Mouse (Mus musculus) stomach, postnatal 0 days (tissue): ENCODE measurements around the gene Gm17949. TPM values are rescaled to one million over a fixed set of nuclear protein-coding genes. Genes with fewer than 3 reads are reported as not detected.

Source experiments
- ATAC-seq: fragments of 200-750 bp; cut with Nextera tagmentation; 2 replicates; pipeline ENCODE4 v1.8.0; 2017; ENCODE audit not compliant: low FRiP score, low TSS enrichment
- DNase-seq: peaks from one replicate; pipeline ENCODE4 v3.0.0-alpha.2; 2016; ENCODE audit warnings: low spot score
- H3K27ac ChIP-seq: fragments of 300-500 bp; sonication (generic); replicated peaks from 2 replicates; pipeline ENCODE4 v1.5.1; 2014; ENCODE audit warnings: mild to moderate bottlenecking, control low read depth
- H3K27me3 ChIP-seq: fragments of 300-500 bp; sonication (generic); 2 replicates; pipeline ENCODE4 v1.6.1; 2014; ENCODE audit warnings: low read length; ENCODE audit not compliant: control insufficient read depth, insufficient read depth
- H3K36me3 ChIP-seq: fragments of 300-500 bp; sonication (generic); 2 replicates; pipeline ENCODE4 v1.6.1; 2014; ENCODE audit warnings: low read length, mixed read lengths; ENCODE audit not compliant: control insufficient read depth, insufficient read depth
- H3K4me1 ChIP-seq: fragments of 300-500 bp; sonication (generic); replicated peaks from 2 replicates; pipeline ENCODE4 v1.6.1; 2014; ENCODE audit warnings: antibody characterized with exemption; ENCODE audit not compliant: control insufficient read depth, insufficient read depth
- H3K4me2 ChIP-seq: fragments of 300-500 bp; sonication (generic); replicated peaks from 2 replicates; pipeline ENCODE4 v1.6.1; 2014; ENCODE audit warnings: low read depth, mild to moderate bottlenecking, control low read depth, moderate library complexity
- H3K4me3 ChIP-seq: fragments of 300-500 bp; sonication (generic); 2 replicates; pipeline ENCODE4 v1.5.1; 2014; ENCODE audit warnings: low read depth, low read length, control low read depth
- H3K9ac ChIP-seq: fragments of 300-500 bp; sonication (generic); 2 replicates; pipeline ENCODE4 v1.6.1; 2014; ENCODE audit warnings: mild to moderate bottlenecking, low read length, control low read depth, mixed read lengths
- H3K9me3 ChIP-seq: fragments of 300-500 bp; sonication (generic); 2 replicates; pipeline ENCODE4 v1.6.1; 2016; ENCODE audit warnings: low read length; ENCODE audit not compliant: control insufficient read depth
- CTCF ChIP-seq: IDR thresholded peaks from 2 replicates; pipeline ENCODE4 v1.5.1; 2016; ENCODE audit warnings: antibody characterized with exemption, low read depth, mild to moderate bottlenecking, moderate library complexity
- EP300 ChIP-seq: optimal IDR thresholded peaks from 2 replicates; pipeline ENCODE3; 2016; ENCODE audit warnings: antibody characterized with exemption
- whole genome bisulfite sequencing: fragments of 180-500 bp; shearing (Covaris S2); extraction: QIAGEN DNeasy Blood & Tissue Kit; methylation state at CpG from one replicate; pipeline ENCODE4 v1.1.7; 2014; 5-methylcytosine and 5-hydroxymethylcytosine counted together
- polyA plus RNA-seq: library from polyadenylated mRNA; unstranded; fragments of >200 nt; fragmentation: Nextera tagmentation; extraction: Ambion mirVana; gene quantifications from 2 replicates; pipeline ENCODE4 v1.2.1, GENCODE M21; 2015

Gm17949 gene
- polyA plus RNA-seq, 1 experiment from 2014 or later = 0.45 TPM

DNA sequence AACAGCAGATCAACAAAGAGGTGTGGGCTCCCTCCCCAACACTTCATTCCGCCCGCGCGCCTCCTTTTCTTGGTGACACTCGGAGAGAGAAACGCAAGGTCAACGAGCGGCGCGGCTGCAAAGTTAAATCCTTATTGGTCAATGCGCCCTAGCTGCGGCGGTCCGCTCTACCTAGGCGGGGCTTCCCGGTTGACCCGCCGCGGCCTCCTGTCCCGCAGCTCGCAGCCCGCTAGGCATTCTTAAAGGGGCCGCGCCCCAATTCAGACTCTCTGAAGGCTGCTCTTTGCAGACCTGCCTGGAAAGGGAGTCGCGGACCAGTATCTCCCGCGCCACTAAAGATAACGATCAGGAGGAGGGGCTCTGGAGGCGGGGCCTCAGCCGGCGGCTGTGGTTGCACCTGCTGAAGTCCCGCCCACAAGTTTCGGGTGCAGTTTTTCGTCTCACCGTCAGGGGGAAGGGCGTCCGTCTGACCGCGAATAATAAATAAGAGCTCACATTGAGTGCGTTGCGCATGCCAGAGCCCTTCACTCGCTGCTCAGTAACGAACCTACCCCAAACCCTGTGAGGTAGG is 49.0 kb downstream of the Gm17949 start:
- H3K36me3 ChIP-seq = no peaks in the 10 kb centered on the region
- H3K27ac ChIP-seq = peak overlapping the region; percentile 74; the same call in 1 of the 2 replicates
- no peaks in the 10 kb centered on the region for H3K27me3 ChIP-seq
- ATAC-seq = peak; percentile 87
- no peaks in the 10 kb centered on the region for H3K4me1 ChIP-seq
- H3K4me3 ChIP-seq = peak overlapping the region; percentile 67
- no peak overlapping the region for H3K9ac ChIP-seq
- TF ChIP-seq EP300 (no peak), CTCF (peak; percentile 78)
- no peaks in the 10 kb centered on the region for H3K9me3 ChIP-seq
- under 1% methylated on average over 44 of the region's 44 CpGs for WGBS
- peak overlapping the region; percentile 91 for H3K4me2 ChIP-seq
- peak; percentile 96 for DNase-seq

DNA sequence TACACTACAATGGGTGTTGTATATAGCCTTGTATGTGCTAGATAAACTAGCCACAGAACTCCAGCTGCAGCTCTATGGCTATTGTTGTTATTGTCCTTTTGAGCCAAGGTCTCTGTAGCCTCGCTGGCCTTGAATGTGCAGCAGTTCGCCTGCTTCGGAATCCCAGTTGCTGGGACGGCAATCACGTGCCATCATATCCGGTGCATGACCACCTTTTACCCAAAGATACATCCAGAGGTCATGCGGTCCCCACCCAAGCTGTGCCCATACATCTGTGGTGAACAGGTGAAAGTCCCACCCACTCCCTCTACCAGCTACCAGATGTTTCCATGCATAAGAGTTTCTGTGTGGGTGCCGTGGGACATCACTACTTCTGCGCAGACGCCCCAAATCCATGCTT is 49.8 kb downstream of the Gm17949 start:
- Histone ChIP-seq H3K4me2 (peak overlapping the region; percentile 91; the same call in 1 of the 2 replicates), H3K36me3 (no peaks in the 10 kb centered on the region), H3K4me3 (peak overlapping the region; percentile 67; the same call in 1 of the 2 replicates), H3K9me3 (no peaks in the 10 kb centered on the region), H3K9ac (no peak overlapping the region), H3K27me3 (no peaks in the 10 kb centered on the region), H3K27ac (peak overlapping the region; percentile 74), H3K4me1 (no peaks in the 10 kb centered on the region)
- WGBS = 36% methylated on average over 10 of the region's 10 CpGs
- DNase-seq (peak; percentile 51), ATAC-seq (no peak)
- TF ChIP-seq CTCF = no peak
- no peak for TF ChIP-seq EP300

DNA sequence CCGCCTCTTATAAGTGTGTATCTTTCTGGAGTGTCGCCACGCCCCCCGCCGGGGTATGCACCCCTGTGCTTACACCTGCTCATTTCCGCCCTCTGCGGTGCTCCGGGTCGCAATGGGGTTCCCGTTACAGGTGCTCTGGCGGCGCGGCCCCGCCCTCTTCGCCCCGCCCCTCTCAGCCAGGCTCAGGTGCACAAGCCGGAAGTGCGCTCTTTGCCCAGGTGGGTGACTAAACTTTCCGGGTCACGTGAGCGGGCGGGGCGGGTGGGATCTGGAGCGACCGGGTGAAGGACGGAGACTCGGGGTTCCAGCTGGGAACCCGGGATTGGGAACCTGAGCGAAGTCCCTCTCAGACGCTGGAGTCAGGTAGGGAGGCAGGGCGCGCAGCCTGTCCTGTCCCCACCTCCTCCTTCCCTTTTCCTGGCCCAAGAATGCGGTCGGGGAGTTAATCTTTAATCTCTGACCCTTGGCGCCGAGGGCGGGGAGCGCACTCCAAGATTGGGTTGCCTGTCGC is 50.8 kb downstream of the Gm17949 start:
- Histone ChIP-seq H3K9me3 (no peaks in the 10 kb centered on the region), H3K27me3 (no peaks in the 10 kb centered on the region), H3K4me1 (no peaks in the 10 kb centered on the region), H3K4me3 (peak overlapping the region; percentile 50), H3K9ac (peak overlapping the region; percentile 70), H3K36me3 (no peaks in the 10 kb centered on the region), H3K27ac (peak overlapping the region; percentile 90), H3K4me2 (peak overlapping the region; percentile 58)
- DNase-seq = peak; percentile 95
- peak; percentile 81 for ATAC-seq
- TF ChIP-seq CTCF (no peak), EP300 (no peak)
- WGBS = under 1% methylated on average over 39 of the region's 39 CpGs

DNA sequence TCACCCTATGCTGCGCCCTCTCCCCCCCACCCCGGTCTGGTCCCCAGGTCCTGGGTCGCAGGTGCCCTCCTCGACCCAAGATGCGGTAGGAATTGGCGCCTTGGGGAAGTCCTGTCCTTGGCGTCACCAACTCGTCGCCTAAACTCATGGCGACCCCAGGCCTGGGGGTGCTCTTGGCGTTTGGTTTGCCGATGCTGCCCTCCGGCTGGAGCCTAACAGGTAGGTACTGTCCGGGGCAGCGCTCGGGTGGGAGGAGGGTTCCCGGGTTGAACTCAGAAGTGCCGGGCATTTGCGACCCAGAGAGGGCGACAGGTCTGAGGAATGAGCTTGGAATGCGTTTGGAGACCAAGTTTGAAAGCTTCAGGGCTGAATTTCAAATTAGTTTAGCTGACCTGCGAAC is 51.3 kb downstream of the Gm17949 start:
- Histone ChIP-seq H3K9me3 (no peaks in the 10 kb centered on the region), H3K27ac (peak overlapping the region; percentile 90), H3K4me2 (peak overlapping the region; percentile 58), H3K27me3 (no peaks in the 10 kb centered on the region), H3K4me1 (no peaks in the 10 kb centered on the region), H3K9ac (peak overlapping the region; percentile 70), H3K4me3 (peak overlapping the region; percentile 50), H3K36me3 (no peaks in the 10 kb centered on the region)
- 3% methylated on average over 22 of the region's 22 CpGs for WGBS
- TF ChIP-seq CTCF (no peak), EP300 (no peak)
- no peak for DNase-seq
- no peak for ATAC-seq

DNA sequence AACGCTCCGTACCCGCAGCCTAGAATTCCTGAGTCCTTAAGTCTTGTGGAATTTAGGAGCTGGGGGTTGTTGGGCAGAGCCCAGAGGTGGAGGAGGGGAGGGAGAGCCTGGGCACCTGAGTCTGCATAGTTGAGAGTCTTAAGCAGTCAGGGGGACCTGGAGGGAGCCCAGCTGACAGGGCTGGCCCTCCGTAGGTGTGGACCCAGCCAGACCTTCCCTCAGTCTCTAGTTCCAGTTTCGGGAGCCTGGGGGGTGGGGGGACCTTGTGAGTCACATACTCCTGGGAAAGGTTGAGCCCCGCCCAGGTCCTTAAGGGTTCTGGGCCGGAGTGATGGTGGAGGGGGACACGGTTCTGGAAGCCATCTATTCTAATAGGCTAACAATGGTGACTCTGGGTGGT is 51.8 kb downstream of the Gm17949 start:
- Histone ChIP-seq H3K4me2 (peak overlapping the region; percentile 58), H3K9ac (peak overlapping the region; percentile 70), H3K9me3 (no peaks in the 10 kb centered on the region), H3K4me1 (no peaks in the 10 kb centered on the region), H3K4me3 (peak overlapping the region; percentile 50), H3K27me3 (no peaks in the 10 kb centered on the region), H3K27ac (0 out of 2 replicates have a peak overlapping the region, but pooled peaks have one; percentile 30), H3K36me3 (no peaks in the 10 kb centered on the region)
- TF ChIP-seq CTCF (no peak), EP300 (no peak)
- no peak for ATAC-seq
- peak; percentile 69 for DNase-seq
- WGBS = 15% methylated on average over 8 of the region's 8 CpGs

DNA sequence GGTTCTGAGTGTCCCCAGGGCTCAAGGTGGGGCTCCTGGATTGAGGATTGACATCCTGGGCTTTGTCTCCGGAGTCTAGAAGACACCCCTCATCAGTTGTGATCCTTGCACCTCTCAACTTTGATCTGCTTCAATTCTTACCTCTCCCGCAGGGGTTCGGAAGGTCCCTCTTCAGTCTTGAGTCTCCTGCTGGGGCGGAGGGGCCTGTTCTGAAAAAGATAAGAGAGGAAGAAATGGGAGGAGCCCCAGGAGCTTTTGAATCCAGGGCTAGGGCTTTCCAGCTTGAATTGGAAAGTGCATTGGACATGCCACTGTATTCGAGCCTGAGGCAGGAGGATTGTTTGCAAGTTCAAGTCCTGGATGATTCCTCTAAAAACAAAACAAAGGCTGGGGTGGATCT is 55.6 kb downstream of the Gm17949 start:
- Histone ChIP-seq H3K4me1 (no peaks in the 10 kb centered on the region), H3K36me3 (no peaks in the 10 kb centered on the region), H3K27me3 (no peaks in the 10 kb centered on the region), H3K9me3 (no peaks in the 10 kb centered on the region), H3K27ac (no peak overlapping the region), H3K4me2 (no peak overlapping the region), H3K9ac (no peak overlapping the region), H3K4me3 (no peak overlapping the region)
- ATAC-seq = no peak
- no peak for DNase-seq
- WGBS = 64% methylated on average over 5 of the region's 5 CpGs
- no peak for TF ChIP-seq EP300
